Mouse (Mus musculus) ES-Bruce4 (cell line): Measurements from ENCODE around the gene Ppm1e.

Experiments
- CTCF ChIP-seq: IDR thresholded peaks from one replicate; pipeline ENCODE4 v1.8.1; 2011; ENCODE audit warnings: low read depth, low read length
- POLR2A ChIP-seq: IDR thresholded peaks from one replicate; pipeline ENCODE4 v1.8.1; 2011; ENCODE audit warnings: low read length; ENCODE audit not compliant: insufficient read depth

GRCm38 (mm10) chr11:87279461-87279860, 79.4 kb downstream of the Ppm1e start:
- TF ChIP-seq POLR2A (no peak), CTCF (no peak)
